Mouse (Mus musculus) heart, postnatal 10 days (tissue): ENCODE measurements around the gene Med19. TPM values are rescaled to one million over a fixed set of nuclear protein-coding genes. Genes with fewer than 3 reads are reported as not detected.
"Not testable (repeated sequence)": the region's sequence is repeated elsewhere in the genome, so short reads cannot be mapped to it uniquely, and the experiment has no call there.

Experiments used
- DNase-seq, 2 experiments: peaks; one replicate each; pipeline ENCODE4 v3.0.0; 2021
- intact Hi-C: fragments of 180-260 bp; cut with DNase I; formaldehyde crosslinking; loops from one replicate; pipeline ENCODE4 v1.15.1; 2025
- total RNA-seq, 2 experiments: library from RNA; stranded (reverse); gene quantifications; 2 replicates each; pipeline ENCODE4 v1.2.3; 2021

Gene Med19
- total RNA-seq, 2 experiments from 2014 or later: 15.1 to 17.8 TPM

- DNase-seq: peak in 1 of 2 experiments; percentile 59
- intact Hi-C loops: loop anchor here (5.0 kb wide), 2 partner anchors 106 to 181 kb away; no protein-coding TSS in a partner anchor
Observed at GRCm38 (mm10) chr2:84662866-84663265, 15.3 kb upstream of the Med19 start.

- DNase-seq: no peak
- intact Hi-C loops: no loop called here
Observed at GRCm38 (mm10) chr2:84666081-84666480, 12.1 kb upstream of the Med19 start.

GRCm38 (mm10) chr2:84669828-84670568, 8.2 kb upstream of the Med19 start:
- no peak for DNase-seq
- intact Hi-C loops: no loop called here

- intact Hi-C loops: no loop called here
- peak; percentile 87 to 89 for DNase-seq
Observed at GRCm38 (mm10) chr2:84670569-84670933, 7.7 kb upstream of the Med19 start, which contains the start of gene Selenoh. Gene Selenoh, minus strand, starts transcription at chr2:84670770.

GRCm38 (mm10) chr2:84671535-84671934, 6.7 kb upstream of the Med19 start:
- DNase-seq, intact Hi-C loops: not testable (repeated sequence)

GRCm38 (mm10) chr2:84677270-84677967, 783 bp upstream of the Med19 start:
- intact Hi-C loops: loop anchor here (5.0 kb wide), 1 partner anchor 35 kb away; no protein-coding TSS in a partner anchor
- DNase-seq: no peak

GRCm38 (mm10) chr2:84679016-84679415, 814 bp downstream of the Med19 start, which contains the start of gene Tmx2:
Gene Tmx2, minus strand, starts transcription at chr2:84679140.
- intact Hi-C loops: loop anchor here (5.0 kb wide), 1 partner anchor 33 kb away; no protein-coding TSS in a partner anchor
- DNase-seq: no peak

DNA sequence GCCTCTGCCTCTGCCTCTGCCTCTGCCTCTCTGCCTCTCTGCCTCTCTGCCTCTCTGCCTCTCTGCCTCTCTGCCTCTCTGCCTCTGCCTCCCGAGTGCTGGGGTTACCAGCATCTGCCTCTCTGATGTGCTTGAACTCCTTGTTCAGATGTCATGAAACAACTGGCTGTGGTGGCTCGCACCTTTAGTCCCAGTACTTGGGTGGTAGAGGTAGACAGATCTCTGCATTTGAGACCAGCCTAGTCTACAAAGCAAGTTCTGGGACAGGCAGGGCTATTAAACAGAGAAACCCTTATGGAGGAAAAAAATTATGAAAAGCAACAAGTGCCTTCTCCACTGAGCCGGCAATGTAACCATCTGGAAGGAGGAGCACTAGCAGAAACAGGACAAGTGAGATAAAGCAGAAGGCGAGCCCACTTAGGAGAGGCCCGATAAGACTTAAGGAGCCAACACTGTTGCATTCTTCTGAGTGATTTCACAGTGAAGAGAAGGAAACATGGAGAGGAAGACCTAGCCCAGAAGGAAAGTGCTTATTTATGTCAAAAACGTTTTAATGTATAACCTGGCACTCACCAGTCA, 4.5 kb downstream of the Med19 start:
- intact Hi-C loops: no loop called here
- DNase-seq: no peak

GRCm38 (mm10) chr2:84688080-84688844, 10.1 kb downstream of the Med19 start:
- intact Hi-C loops: no loop called here
- no peak for DNase-seq

DNA sequence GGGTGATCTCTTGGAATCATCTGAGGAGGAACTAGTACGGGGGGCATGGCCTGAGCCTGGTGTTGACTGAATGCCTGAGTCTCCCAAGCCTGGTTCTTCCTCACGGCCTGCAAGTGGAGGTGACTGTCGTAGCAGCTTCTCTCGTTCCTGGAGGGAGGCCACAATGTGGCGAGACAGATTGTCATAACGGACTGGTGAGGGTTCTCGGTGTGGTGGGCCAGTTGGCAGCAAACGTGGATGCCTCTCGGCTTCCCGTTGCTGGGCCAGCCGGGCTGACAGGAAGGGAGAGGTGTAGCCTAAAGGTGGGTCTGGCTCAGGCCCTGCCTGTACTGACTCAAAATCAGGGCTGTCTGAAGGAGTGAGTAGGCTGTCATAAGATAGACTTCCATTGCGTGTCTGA, 11.8 kb downstream of the Med19 start:
- no peak for DNase-seq
- intact Hi-C loops: no loop called here

GRCm38 (mm10) chr2:84695007-84695695, 16.9 kb downstream of the Med19 start:
- intact Hi-C loops: no loop called here
- DNase-seq: no peak

DNA sequence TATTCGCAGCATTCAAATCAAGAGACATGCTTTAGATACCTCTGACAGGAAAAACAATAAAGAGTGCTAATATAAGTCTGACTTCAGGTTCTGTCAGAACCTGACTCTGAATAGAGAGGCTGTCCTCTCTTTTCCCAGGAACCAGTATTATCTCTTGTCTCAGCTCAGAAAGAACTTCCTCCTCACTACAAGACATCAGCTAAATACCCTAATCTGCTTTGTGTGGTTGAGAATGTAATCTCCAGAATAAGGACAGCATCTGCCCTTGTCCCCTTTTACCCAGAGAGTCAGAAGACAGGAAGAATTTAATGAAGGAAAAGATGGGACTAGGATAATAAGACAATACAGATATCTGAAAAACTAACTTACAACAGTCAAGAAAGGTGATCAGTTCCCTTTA, 25.3 kb downstream of the Med19 start:
- DNase-seq: no peak
- intact Hi-C loops: no loop called here

DNA sequence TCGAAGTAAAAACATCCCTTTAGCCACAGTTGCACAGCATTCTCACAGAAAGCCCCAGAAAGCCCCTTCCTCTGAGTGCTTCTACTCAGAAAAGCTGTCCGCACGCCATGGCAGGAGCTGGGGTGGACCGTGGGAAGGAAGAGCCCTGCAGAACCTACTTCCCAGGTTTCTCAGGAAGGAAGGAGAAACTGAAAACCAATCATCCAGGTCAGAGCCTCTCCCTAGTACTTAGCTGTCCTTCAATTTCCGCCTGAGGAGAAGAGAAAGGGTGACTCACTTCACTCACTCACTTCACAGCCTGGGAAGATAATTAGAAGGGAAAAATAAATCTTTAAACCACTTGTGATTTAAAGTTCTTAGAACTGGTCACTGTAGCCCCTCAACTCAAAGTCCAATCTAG, 26.1 kb downstream of the Med19 start:
- intact Hi-C loops: no loop called here
- no peak for DNase-seq

GRCm38 (mm10) chr2:84705295-84705694, 27.1 kb downstream of the Med19 start:
- no peak for DNase-seq
- intact Hi-C loops: no loop called here

GRCm38 (mm10) chr2:84707523-84707922, 29.3 kb downstream of the Med19 start:
- DNase-seq: no peak
- intact Hi-C loops: no loop called here

DNA sequence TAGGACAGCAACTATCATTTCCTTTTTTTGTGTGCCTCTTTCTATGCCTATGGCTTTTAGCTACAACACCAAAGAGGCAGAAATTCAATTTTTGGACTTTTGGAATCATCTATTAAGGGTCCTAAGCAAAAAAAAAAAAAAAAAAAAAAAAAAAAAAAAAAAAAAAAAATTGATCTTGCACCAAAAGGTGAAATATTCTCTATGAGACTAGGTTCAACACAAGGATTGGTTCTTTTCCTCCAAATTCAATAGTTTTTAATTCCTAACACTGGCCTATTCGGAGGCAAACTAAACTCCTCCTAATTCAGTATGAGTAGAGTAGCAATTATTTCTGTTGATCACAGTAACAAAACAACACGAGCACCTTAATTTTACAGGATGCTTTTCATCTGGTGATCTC, 33.7 kb downstream of the Med19 start:
- intact Hi-C loops: loop anchor here (5.0 kb wide), 1 partner anchor 35 kb away; the partner anchor contains the start of genes Gm28635, Med19 and Tmx2
- no peak for DNase-seq

DNA sequence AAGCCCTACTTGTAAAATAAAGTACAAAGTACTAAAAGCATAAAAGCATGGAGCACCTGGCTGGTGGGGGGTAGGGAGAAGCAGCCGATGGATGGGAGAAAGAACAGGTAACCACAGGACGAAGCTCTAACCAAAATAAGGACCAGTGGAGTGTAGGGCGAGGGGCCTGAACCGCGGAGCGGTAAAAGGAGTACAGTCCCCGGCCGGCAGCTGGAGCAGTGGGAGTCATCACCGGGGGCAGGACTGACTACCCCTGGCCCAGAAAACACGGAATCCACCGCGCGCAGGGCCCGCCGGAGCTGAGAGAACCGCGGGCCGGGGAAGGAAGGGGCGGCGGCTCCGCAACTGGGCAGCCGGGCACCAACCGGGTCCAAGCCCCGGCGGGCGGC, 36.2 kb downstream of the Med19 start:
- DNase-seq: no peak

DNA sequence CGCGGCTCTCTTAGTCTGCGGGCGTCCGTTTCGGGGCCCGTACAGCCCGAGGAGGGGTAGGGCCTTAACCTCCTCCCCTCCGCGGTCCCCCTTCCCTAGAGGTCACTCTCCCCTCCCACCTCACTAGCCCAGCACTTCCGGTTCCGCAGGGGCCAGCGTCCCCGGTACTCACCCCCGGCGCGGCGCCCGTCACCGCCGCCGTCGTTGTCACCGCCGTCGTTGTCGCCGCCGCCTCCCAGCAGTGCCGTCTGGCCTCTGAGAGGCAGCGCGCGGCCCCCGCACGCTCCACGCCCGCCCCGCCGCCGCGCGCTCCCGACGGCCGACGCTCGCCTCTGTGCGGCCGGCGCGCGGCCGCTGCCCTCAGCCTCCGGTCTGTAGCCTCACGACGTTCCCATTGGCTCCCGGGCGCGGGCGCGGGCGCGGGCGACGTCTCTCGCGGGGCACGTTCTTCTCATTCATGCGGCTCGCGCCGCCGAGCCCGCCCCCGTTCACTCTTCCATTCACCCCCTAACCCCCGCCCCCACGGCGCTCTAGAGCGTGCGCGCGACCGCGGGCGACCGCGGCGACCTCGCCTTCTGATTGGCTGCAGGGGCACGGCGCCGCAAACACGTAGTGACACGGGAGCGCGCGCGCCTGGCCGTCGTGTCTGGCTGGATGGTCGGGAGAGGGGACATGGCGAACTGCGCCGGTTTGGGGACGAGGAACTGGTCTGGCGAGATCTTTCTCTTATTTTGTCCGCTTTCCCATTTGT, 36.8 kb downstream of the Med19 start, which contains the start of gene Zdhhc5:
Gene Zdhhc5 (minus strand): TSS at position 370 of the 751 bp plus-strand sequence.
- intact Hi-C loops: loop anchor here (1.0 to 5.0 kb wide), 3 partner anchors 28 to 238 kb away; partner anchors contain the start of genes Gm19426, Gm28635, Med19 and Tfpi
- peak; percentile 99 for DNase-seq

More for the DNA sequence above, 36.2 kb downstream of the Med19 start:
- intact Hi-C loops: loop anchor here (5.0 kb wide), 1 partner anchor 37 kb away; the partner anchor contains the start of genes Gm28635, Med19 and Tmx2
